Mouse (Mus musculus): ENCODE results near the gene Hist1h2ak.
"Not testable (repeated sequence)": the region's sequence is repeated elsewhere in the genome, so short reads cannot be mapped to it uniquely, and the experiment has no call there.

The Hist1h2ak gene

DNA sequence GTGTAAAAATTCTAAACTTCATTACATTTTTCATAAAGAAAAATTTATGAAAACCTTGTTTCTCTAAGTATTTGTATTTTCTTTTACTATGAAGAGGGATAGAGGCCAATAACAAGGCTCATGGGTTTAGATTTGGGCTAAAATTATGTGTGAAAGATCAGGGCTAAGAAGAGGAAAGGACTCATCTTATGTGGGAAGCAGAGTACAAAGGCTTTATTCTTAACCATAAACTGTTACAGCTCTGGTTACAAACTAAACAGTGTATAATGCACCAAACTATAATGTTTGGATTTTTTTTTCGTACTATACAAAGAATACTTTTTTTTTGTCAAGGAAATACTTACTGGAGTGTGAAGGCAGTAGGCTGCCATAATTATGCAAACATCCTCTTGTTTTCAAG, 2.1 kb upstream of the Hist1h2ak start:
- in situ Hi-C loops (cut with MseI, MboI) = no loop called here

DNA sequence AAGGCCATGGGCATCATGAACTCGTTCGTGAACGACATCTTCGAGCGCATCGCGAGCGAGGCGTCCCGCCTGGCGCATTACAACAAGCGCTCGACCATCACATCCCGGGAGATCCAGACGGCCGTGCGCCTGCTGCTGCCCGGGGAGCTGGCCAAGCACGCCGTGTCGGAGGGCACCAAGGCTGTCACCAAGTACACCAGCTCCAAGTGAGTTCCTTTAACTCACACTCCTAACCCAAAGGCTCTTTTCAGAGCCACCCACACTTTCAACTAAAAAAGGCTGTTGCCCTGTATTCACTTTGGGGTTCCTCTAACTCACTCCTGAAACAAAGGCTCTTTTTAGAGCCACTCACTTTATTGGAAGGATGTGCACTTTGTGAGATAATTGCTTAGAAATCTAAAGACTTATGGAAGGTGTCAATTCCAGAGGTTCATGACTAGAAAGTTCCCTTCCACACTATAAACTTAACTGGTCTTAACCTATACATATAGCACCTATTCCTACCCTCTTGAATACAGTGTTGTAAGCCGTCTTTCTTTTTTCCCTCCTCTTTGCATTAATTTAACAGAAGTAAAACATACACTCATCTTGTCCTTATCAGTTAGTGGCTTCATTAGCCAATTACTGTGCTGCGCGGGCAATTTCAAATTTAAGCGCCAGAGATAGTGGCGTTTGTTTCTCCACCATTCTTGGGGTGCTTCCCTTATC, 821 bp upstream of the Hist1h2ak start:
- in situ Hi-C loops (cut with MseI, MboI) = not testable (repeated sequence)

DNA sequence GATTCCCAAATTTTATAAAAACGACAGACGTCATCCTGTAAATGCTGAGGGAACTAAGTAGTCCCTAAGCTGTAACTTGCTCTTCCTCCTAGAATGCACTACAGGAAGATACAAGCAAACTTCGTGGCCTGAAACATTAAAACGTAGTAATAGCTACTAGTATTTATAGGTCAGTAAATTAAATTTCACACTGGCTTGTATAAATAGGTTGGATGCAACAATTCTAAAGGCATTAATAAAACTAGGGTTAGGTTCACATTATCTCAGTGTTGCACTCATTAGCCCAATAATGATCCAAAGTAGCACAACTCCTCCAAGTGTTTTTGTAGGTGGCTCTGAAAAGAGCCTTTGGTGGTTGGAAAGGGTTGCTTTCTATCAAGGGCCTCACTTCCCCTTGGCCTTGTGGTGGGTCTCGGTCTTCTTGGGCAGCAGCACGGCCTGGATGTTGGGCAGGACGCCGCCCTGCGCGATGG, 540 bp downstream of the Hist1h2ak start:
- in situ Hi-C loops (cut with MseI, MboI) = no loop called here

GRCm38 (mm10) chr13:21752356-21752755, 1.3 kb downstream of the Hist1h2ak start:
- in situ Hi-C loops (cut with MseI, MboI) = no loop called here

DNA sequence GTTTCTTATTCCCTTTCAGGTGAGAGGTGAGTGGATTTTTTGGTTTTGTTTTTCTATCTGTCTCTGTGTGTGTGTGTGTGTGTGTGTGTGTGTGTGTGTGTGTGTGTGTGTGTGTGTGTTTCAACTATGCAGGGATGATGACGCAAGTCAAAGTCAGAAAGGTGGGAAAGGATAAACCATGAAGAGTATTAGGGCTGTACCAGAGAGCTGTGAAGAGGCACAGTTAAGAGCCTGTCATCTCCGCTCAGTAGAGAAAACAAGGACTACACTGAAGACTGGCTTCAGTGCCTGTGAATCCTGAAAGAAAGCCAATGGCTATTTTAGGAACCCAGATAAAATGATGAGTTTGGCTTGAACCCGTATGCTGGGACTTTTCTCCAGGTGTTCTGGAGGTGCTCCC, 1.8 kb downstream of the Hist1h2ak start:
- in situ Hi-C loops (cut with MseI, MboI) = no loop called here

- in situ Hi-C loops (cut with MseI, MboI) = no loop called here
Measured at GRCm38 (mm10) chr13:21751417-21751816, 2.2 kb downstream of the Hist1h2ak start.

GRCm38 (mm10) chr13:21750159-21751017, 3.2 kb downstream of the Hist1h2ak start, which contains the start of gene Hist1h4k:
Gene Hist1h4k, minus strand, starts transcription at chr13:21750505.
- in situ Hi-C loops (cut with MseI, MboI) = not testable (repeated sequence)

DNA sequence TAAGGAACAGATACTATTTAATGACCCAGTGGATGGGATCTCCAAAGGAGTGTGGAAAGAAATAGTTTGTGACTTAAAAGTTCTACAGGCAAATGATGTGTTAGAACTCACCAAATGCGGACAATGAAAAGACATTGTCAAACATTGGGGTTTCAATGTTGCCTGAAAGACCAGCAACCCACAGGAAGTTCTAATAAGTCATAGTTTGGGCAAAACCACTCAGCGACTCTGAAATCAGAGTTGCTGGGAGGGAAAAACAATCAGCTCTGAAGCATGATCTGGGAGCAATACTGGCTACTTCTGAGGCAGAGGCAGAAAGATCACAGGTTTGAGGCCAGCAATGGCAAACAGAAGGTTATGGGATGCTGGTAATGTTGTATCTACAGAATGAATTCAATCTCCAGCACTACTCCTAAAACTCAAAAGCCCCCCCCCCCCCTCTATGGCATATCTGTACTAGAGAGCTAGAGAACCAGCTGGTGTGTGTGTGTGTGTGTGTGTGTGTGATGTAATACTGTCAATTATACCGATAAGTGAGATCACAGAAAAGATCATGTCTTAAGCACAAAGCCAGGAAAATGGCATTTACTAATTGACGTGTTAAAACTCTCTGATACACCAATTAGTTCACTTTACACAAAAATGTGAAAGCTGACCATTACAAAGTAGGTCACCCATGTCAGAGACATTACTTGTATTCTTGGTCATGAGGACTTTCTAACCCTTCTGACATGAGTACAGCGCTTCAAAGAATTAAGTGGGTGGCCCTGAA, 4.1 kb downstream of the Hist1h2ak start:
- in situ Hi-C loops (cut with MseI, MboI) = no loop called here

GRCm38 (mm10) chr13:21745006-21745405, 8.6 kb downstream of the Hist1h2ak start:
- in situ Hi-C loops (cut with MseI, MboI) = no loop called here

DNA sequence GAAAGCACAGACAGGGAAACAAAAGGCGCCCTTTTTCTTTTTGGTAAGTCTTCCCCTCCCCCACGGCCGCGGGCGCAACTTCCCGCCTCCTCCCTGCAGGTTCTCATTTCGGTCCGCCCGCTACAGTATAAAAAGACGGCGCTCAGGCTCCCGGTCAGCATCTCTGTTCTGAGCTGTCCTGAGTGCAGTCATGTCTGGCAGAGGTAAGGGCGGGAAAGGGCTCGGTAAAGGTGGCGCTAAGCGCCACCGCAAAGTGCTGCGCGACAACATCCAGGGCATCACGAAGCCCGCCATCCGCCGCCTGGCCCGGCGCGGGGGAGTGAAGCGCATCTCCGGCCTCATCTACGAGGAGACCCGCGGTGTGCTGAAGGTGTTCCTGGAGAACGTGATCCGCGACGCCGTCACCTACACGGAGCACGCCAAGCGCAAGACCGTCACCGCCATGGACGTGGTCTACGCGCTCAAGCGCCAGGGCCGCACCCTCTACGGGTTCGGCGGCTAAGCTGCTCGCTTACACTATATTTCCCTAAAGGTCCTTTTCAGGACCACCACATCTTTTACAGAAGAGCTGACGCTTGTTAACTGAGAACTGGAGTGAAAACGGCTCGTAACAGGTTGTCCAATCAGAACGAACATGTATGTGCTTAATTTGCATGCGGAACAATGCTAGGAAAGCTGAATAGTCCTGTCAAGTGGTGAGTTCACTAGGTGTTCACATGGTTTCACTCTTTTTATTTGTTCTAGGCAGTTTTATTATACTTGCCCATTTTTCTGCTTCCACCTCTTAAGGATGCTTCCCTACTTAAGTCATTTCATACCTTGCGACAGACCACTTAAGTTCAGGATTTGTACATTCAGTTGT, 18.5 kb downstream of the Hist1h2ak start, which contains the start of gene Hist1h4j:
TSS of gene Hist1h4j (plus strand) at position 159 of the 862 bp plus-strand sequence.
- in situ Hi-C loops (cut with MseI, MboI) = not testable (repeated sequence)

- in situ Hi-C loops (cut with MseI, MboI) = no loop called here
Measured at GRCm38 (mm10) chr13:21734010-21734905, 19.4 kb downstream of the Hist1h2ak start.

DNA sequence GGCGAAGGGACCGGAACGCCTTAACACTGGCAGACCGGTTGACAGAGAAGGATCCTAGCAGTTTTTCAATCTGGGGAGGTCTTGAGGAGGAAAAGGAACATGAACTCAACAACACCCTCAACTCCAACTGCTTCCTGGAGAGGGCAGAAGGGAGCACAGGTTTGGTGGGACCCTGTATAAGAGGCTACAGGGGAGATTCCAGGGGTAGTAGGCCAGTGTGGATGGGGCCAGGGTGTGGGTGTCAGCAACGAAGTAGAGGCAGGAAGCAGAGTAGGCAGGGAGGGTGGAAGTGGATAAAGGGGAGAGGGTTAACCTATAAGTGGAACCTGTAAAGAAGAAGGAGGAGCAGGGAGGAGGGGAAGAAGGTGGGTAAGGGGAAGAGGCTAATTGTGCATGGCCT, 20.2 kb downstream of the Hist1h2ak start:
- in situ Hi-C loops (cut with MseI, MboI) = no loop called here

DNA sequence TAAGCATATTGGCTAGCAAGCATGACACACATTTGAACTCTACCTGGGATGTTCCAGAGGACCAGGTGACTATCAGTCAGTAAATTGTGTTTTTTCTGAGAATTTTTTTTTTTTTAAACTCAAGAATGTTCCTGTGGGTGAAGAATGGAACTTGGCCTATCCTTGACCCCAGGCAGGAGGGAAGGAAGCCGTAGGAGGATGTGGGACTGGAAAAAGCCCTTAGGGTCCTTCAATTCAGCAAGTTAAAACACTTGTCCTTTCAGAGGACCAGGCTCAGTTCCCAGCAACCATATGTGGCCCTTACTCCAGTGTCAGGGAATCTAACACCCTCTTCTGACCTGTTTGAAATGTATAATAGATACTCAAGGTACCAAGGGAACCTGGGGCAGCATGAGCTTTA, 24.1 kb downstream of the Hist1h2ak start:
- in situ Hi-C loops (cut with MseI, MboI) = no loop called here

- in situ Hi-C loops (cut with MseI, MboI) = no loop called here
Measured at GRCm38 (mm10) chr13:21727948-21728572, 25.6 kb downstream of the Hist1h2ak start.

GRCm38 (mm10) chr13:21722993-21723836, 30.4 kb downstream of the Hist1h2ak start:
- in situ Hi-C loops (cut with MseI, MboI) = loop anchor here in 1 of 2 experiments (25.0 kb wide), 1 partner anchor 314 kb away; the partner anchor contains the start of genes Hist1h2ag, Hist1h2ah, Hist1h2bj and Hist1h2bk

DNA sequence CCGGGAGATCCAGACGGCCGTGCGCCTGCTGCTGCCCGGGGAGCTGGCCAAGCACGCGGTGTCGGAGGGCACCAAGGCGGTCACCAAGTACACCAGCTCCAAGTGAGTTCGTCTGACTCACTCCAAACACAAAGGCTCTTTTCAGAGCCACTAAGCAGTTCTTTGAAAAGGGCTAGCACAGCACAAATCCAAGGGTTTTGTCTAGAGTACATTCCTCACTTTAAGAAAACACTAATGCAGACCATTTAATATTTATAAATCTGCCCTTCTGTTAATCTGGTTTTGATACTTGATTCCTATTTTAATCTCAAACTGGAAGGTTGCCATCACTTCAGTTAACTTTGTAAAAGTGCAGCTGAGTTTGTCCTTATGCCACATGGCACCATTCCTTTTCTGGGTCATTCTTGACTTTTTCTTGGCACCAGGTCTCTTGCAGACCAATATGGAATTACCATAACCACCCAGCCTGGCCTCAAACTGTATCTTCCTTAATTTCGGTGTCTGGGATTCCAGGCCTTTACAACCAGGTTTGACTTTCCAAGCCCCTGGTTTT, 31.2 kb downstream of the Hist1h2ak start:
- in situ Hi-C loops (cut with MseI, MboI) = loop anchor here in 1 of 2 experiments (25.0 kb wide), 1 partner anchor 315 kb away; the partner anchor contains the start of genes Hist1h2ag, Hist1h2ah, Hist1h2bj and Hist1h2bk

GRCm38 (mm10) chr13:21721757-21722372, 31.8 kb downstream of the Hist1h2ak start, which contains the start of gene Hist1h2bm:
Gene Hist1h2bm, plus strand, starts transcription at chr13:21722044.
- in situ Hi-C loops (cut with MseI, MboI) = loop anchor here in 1 of 2 experiments (25.0 kb wide), 1 partner anchor 315 kb away; the partner anchor contains the start of genes Hist1h2ag, Hist1h2ah, Hist1h2bj and Hist1h2bk
